Mouse (Mus musculus) left cerebral cortex, postnatal 36 days (tissue): ENCODE results near the gene Arhgap31. TPM values are rescaled to one million over a fixed set of nuclear protein-coding genes. Genes with fewer than 3 reads are reported as not detected.
"Not testable (repeated sequence)": the region's sequence is repeated elsewhere in the genome, so short reads cannot be mapped to it uniquely, and the experiment has no call there.

Experiments
- DNase-seq, 2 experiments: peaks; one replicate each; pipeline ENCODE4 v3.0.0; 2021 to 2022; ENCODE audit warnings: low spot score in 2 of 2, mixed read lengths in 1 of 2
- intact Hi-C: fragments of 180-260 bp; cut with DNase I; formaldehyde crosslinking; loops from one replicate; pipeline ENCODE4 v1.15.1; 2025
- total RNA-seq, 2 experiments: library from RNA; stranded (reverse); gene quantifications; 2 replicates each; pipeline ENCODE4 v1.2.3; 2021

Arhgap31 gene
- total RNA-seq, 2 experiments from 2014 or later = 15.9 to 21.5 TPM

- DNase-seq = no peak
- intact Hi-C loops = no loop called here
Measured at GRCm38 (mm10) chr16:38695557-38695956, 17.5 kb downstream of the Arhgap31 start.

- no peak for DNase-seq
- intact Hi-C loops = no loop called here
Measured at GRCm38 (mm10) chr16:38694906-38695540, 18.1 kb downstream of the Arhgap31 start.

DNA sequence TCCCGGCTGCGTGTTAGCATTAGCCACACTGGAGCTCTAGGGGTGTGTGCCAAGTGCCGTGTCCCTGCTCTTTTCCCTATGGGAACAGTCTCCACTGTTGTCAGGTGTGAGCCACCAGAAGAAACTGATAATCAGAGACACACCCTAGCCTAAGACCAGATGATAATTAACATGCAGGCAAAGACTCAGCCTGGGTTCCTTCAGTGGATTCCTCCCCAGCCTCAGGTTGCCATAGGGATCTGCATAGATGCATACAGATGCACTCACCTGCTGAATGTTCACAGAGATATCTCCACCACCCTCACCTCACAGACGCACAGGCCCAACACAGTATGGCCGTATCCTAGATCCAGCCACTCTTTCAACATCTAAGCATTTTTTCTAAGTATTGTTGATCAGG lies 22.6 kb downstream of the Arhgap31 start:
- no peak for DNase-seq
- intact Hi-C loops = no loop called here

GRCm38 (mm10) chr16:38689786-38690185 lies 23.3 kb downstream of the Arhgap31 start:
- no peak for DNase-seq
- intact Hi-C loops = no loop called here

DNA sequence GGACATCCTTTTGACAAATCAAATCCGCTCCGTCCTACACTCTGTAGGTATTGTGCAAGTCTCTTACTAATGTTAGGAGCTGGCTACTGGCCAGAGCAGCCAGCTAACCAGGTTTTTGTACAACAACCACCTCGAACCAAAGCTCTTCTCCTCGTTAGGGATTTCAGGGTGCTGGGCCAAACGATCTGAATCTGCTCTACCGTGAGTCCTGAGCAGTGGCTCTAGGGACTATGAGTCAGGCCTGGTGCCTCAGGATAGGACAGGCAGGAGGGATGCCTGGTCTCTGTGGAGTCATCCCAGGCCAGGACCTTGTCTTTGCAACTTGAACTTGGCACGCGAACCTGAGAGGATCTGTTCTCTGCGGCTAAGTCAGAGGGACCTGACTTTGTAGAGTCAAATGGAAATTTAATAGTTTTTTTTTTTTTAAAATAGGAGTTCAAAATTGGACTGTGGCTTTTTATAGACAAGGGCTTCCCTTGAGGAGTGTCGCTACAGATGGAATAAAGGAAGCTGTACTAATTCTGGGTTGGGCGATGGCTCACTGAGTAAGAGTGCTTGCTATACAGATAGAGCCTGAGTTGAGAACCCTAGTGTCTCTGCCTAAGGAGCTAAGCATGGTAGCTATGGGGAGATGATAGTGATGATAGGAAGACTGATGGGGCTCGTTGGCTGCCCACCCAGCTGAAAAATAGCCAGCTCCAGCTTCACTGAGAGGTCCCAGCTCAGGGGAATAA lies 24.4 kb downstream of the Arhgap31 start:
- intact Hi-C loops = no loop called here
- DNase-seq = no peak

- intact Hi-C loops = no loop called here
- DNase-seq = no peak
Measured at GRCm38 (mm10) chr16:38687673-38688072, 25.4 kb downstream of the Arhgap31 start.

GRCm38 (mm10) chr16:38683094-38683493 lies 30.0 kb downstream of the Arhgap31 start:
- intact Hi-C loops = no loop called here
- DNase-seq = no peak

DNA sequence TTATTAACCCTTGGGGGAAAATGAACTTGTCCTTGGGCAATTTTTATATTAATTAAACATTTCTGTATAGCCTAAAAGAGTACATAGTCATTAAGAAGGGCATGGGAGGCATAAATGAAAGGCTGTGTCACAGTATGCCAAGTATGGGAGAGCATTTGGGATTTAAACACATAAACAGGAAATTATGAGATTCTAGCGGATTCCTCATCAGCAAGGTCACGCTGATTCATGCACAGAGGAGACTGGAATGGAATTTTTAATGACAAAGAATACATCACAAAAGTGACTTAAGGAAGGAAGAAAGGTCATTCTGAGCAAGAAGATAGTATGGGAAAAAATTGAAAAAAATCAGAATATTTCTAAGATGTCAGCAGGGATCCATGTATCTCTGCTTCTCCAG lies 31.8 kb downstream of the Arhgap31 start:
- intact Hi-C loops = no loop called here
- no peak for DNase-seq

DNA sequence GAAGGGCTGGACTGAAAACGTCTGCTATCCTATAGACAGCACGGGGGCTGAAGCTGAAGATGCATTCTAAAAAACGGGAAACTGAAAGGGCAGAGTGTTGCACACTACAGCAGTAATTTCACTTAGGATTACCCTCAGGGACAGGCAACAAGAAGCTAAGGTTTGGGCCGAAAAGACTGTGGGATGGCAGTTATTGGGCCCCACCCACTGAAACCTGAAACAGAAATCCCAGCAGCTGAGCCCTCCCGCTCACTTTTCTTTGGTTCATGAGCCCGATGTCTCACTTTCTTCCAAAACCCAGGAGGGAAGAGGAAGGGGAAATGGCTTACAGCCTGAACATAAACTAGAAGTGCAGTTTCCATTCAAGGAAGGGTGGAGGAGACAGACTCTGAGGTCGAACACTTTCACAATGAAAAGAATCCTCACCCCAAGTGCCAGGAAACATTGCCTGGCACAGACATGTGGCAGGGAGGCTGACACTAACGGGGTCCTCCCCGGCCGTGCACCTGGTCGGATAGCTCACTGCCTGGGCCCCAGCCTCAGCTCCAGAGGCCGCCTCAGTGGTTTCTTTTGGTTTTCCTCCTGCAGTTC lies 33.5 kb downstream of the Arhgap31 start:
- DNase-seq = no peak
- intact Hi-C loops = no loop called here

DNA sequence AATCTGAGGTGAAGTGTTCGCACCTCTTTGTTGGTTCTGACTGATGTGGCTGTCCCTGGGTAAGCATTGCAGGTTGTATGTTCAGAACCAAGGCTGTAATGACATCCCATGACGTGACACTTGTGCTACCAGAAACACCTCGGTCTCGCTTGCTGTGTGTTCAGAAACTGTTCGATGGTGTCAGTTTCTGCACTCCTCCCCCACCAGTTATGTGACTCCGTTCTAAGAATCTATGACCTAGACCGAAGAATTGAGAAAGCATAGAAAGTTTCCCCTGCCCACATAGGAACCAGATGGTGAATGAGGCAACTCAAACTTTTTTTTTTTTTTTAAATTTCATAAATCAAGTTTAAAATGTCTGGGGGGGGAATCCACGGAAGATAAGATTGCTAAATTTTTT lies 34.2 kb downstream of the Arhgap31 start:
- intact Hi-C loops = no loop called here

DNA sequence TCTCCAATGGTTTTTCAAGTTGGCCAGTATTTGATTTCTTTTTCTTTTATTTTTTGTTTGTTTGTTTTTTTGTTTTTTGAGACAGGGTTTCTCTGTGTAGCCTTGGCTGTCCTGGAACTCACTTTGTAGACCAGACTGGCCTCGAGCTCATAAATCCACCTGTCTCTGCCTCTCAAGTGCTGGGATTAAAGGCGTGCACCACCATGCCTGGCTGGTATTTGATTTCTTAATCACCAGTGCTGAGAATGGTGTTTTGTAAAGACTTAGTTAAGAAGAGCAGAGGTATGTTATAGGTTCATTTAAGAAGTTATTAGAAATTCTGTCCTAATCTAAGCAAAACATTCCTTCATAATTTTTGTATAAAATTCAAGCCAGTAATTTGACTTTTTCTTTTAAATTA lies 35.1 kb downstream of the Arhgap31 start:
- intact Hi-C loops, DNase-seq: not testable (repeated sequence)

More for the DNA sequence above, 34.2 kb downstream of the Arhgap31 start:
- DNase-seq = no peak

DNA sequence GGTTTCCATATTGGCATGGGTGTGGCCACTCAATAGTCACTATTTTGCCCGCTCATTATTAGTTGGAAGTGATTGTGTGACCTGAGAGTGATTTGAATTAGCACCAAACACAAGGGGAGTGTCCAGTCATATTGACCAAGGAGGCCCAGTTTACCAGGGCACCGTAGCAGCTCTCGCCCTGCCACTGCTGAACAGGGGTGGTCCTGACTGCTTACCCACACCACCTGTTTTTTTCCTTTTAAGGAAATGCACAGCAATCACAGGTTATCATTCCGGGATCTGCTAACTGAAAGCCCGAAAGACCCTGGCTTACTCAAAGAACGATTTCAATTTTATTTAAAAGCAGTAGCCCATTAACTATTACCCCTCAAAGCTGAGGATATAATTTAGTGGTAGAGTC lies 35.9 kb downstream of the Arhgap31 start:
- DNase-seq = no peak

DNA sequence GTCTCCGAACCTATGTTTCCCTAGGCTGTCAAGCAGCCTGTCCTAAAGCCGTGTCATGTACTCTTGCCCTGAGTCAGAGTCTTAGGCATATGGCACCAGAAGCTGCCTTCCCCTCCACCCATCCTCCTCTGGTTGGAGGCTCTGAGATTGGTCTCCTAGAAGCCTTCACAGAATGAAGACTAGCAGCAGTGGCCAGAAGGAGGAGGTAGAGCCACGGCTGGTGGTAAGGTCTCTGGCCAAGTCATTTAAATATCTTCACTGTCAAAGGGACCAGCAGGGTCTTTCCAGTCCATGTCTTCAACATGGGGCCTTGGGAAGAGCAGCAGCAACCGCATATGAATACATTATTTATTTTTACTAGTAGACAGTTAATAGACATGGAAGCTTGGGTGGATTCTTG lies 36.4 kb downstream of the Arhgap31 start:
- no peak for DNase-seq
- intact Hi-C loops = no loop called here

More for the DNA sequence above, 35.9 kb downstream of the Arhgap31 start:
- intact Hi-C loops = no loop called here

DNA sequence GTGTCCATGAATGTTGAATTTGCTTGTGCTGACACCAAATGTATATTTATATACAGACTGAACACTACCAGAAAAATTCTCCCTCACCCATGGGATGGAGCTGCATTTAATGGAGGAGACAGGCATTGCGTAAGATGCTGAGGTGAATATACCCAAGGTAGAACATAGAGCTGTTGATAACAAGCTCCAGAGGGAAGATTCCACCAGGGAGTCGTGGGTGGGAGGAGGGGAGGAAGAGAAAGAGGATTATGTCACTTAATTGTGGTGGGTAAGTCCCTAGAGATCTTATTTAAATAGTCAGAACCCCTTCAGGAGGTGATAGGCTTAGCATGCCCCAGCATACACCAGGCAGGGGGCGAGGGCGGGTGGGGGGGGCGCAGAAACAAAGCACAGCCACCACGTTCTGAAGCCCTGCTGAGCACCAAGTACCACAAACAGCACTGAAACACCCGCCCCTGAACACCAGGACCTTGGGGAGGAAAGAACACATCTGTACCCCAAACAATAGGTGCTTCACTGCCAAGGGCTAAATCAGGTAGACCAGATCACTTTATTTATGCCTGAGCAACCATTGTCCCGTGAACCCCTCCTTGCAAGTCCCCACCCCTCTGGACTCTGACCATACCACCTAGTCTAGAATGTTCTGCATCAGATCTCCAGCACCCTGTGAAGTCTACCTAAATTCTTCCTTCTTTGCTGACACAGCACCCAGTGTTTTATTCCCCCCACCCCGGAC lies 37.3 kb downstream of the Arhgap31 start:
- intact Hi-C loops = no loop called here
- no peak for DNase-seq

GRCm38 (mm10) chr16:38674891-38675290 lies 38.2 kb downstream of the Arhgap31 start:
- intact Hi-C loops = no loop called here
- no peak for DNase-seq

DNA sequence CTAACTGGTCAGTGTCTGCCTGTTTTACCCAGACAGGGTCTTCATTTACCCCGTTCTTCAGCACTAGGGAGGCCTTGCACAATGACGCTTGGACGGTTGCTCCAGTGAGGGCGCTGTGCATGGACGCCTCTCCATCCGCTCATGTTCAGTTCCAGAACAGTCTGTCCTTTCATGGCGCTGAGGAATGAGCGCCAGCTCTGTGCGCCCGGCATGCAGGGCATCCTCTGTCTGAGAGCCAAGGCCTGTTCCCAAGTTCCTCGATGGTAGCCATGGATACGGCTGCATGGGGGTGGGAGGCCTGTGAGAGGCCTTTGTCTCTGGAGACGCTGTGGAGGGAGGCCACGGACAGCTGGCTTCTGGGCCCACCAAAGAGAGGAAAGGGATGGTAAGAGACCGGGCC lies 39.6 kb downstream of the Arhgap31 start:
- intact Hi-C loops = no loop called here
- peak; percentile 64 to 74 for DNase-seq

DNA sequence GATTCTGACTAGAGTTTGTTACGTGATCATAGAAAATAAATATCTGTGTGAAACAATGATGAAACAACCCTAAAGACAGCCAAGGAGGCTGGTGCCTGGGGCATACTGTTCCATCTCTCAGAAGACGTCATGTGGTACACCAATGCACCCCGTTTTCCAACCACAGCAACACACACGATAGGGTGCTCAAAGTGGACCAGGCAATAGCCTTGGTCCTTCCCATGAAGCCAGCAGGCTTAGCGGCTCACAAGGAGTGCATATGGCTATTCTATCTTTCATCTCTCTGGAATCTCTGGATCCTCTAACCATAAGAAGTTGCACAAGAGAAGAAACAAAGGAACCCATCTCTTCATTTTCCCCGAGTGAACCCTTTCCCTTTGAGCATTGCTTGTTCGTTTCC lies 40.1 kb downstream of the Arhgap31 start:
- intact Hi-C loops = no loop called here
- DNase-seq = no peak

DNA sequence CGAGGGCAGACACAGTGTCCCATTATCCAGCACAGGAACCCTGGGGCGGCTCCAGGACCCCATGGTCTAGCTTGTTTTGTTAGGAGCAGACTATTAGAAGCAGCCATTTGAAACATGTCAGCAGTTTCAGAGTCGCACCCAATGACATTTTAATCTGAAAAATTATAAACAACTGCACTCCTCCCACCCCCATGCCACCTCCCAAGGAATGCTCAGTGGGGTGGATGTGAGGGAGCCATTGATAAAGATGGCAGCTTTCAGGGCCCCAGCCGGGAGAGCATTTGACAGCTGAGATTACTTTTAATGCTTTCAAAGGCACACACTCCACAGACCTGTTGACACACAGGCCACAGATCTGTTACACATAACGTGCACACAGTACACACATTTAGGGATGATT lies 40.7 kb downstream of the Arhgap31 start:
- intact Hi-C loops = no loop called here
- no peak for DNase-seq

- no peak for DNase-seq
- intact Hi-C loops = no loop called here
Measured at GRCm38 (mm10) chr16:38670621-38671390, 42.3 kb downstream of the Arhgap31 start.
